Mouse (Mus musculus): ENCODE results near the gene Slc9a4.
"Not testable (repeated sequence)": the region's sequence is repeated elsewhere in the genome, so short reads cannot be mapped to it uniquely, and the experiment has no call there.

Slc9a4 gene

DNA sequence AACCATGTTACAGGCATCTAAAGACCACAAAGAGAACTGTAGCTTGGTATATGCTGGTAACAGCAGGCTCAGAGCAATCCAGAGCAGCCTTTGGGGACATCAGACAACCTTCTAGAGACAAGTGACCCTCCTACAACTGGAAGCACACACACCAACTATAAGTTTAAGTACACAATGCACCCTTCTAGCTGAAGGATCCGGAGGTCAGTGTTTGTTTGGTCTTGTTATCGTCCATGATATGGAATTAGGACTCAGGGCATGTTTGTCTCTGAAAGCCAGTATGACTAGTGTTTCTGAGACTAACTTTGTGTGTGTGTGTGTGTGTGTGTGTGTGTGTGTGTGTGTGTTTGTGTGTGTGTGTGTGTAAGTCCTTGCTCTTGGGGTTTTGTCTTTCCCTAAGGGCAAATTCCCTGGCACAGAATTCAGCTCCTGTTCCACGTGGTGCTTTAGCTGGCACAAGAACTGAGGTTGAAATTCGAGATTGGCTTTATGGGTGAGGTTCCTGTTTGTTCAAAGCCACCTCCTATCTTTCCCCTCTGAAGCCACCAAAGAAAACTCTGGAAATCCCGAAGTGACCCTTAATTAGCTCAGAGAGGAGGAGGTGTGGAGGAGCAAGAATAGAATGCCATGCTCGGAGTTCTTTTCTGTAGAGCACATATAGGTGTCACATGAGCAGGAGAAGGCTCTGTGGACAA lies 71.1 kb downstream of the Slc9a4 start:
- DNase-seq: peak; percentile 26

GRCm38 (mm10) chr1:40657035-40657434 lies 77.2 kb downstream of the Slc9a4 start:
- no peak for DNase-seq

DNA sequence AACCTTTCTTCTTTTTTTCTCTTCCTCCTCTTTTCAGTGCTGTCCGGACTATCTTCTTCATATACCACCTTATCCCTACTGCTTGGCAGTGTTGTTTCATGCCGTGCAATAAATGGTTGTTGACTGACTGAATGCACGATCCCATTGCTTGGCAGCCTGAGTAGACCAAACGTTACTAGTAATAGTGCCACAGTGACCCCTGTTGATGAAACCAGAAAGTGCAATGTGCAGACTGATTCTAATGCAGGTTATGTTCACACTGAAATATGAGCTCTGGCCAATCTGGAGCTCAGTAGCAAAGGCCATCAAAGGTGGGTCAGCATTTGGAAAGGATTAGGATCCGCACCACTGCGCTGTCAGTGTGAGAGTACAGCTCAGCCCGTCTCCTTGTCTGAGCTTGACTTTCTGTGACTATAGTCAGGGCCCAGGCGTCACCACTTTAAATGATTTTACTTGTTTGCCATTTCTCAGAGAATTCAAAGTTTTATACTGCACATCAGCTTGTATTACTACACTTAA lies 78.2 kb downstream of the Slc9a4 start:
- DNase-seq: peak; percentile 81

GRCm38 (mm10) chr1:40659017-40659416 lies 79.1 kb downstream of the Slc9a4 start:
- DNase-seq: no peak

DNA sequence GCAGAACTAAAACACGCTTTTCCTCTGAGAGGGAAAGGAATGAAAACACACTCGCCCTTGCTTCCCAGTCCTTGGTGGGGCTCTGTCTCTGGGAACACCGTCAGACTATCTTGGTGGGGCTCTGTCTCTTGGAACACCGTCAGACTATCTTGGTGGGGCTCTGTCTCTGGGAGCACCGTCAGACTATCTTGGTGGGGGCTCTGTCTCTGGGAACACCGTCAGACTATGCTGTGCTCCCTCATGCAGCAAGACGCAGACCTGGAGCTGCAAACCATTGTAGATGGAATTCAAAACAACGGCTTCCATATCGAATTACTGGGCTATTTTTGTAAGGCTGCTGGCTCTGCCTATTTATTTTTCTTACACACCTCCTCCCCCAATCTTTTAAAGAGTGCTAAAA lies 79.6 kb downstream of the Slc9a4 start:
- DNase-seq: no peak

DNA sequence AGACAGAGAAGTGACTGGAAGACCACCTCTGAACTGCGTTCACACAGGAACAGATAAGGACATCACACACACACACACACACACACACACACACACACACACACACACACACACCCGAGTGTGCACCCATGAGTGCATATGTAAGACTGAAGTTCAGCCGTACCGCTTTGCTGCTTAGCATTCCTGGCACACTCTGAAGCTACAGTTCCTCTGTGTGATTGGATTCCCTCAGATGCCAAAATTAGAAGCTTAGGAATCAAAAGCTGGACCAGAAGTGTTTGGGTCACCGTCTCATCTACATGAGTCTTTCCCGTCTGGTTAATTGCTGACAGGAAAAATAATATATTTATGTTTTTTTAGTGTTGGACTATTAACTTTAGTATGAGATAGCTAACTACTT lies 81.0 kb downstream of the Slc9a4 start:
- DNase-seq: no peak

- peak; percentile 7 for DNase-seq
These were observed 85.8 kb downstream of the Slc9a4 start for GRCm38 (mm10) chr1:40665401-40666370.

GRCm38 (mm10) chr1:40667442-40667841 lies 87.6 kb downstream of the Slc9a4 start:
- not testable (repeated sequence) for DNase-seq

- no peak for DNase-seq
These were observed 90.1 kb downstream of the Slc9a4 start for GRCm38 (mm10) chr1:40670025-40670424.

GRCm38 (mm10) chr1:40671490-40671889 lies 91.6 kb downstream of the Slc9a4 start:
- DNase-seq: no peak

DNA sequence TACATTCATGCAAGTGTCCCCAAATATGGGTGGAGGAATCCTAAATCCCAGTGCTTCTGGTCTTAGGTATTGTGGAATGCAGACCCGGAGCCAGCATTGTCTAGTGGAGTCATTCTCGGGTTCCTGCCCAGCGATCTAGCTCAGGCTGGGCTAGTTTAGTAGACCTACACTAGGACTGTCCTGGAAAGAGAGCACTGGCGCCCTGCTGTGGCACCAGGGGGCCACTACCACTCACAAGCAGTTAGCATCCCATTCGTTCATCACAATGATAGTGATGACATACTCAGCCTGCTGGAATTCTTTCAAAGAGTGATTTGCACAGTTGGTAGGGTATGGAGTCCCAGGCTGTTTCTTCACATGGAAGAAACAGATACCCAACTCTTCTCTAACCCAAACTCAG lies 97.4 kb downstream of the Slc9a4 start:
- DNase-seq: no peak
